Mouse (Mus musculus) ES-E14 (cell line): Measurements from ENCODE around the gene 1700022I11Rik.

ENCODE experiments used
- HCFC1 ChIP-seq: IDR thresholded peaks from 2 replicates; pipeline ENCODE4 v1.6.1; 2012; ENCODE audit warnings: low read length, inconsistent platforms, borderline replicate concordance; ENCODE audit not compliant: insufficient read depth
- MAFK ChIP-seq: IDR thresholded peaks from 2 replicates; pipeline ENCODE4 v1.6.1; 2014; ENCODE audit warnings: mild to moderate bottlenecking, low read depth, low read length, inconsistent platforms; ENCODE audit not compliant: insufficient read depth
- ZC3H11A ChIP-seq: IDR thresholded peaks from 2 replicates; pipeline ENCODE4 v1.6.1; 2012; ENCODE audit warnings: low read depth, mild to moderate bottlenecking, inconsistent platforms, low read length, borderline replicate concordance
- ZNF384 ChIP-seq: IDR thresholded peaks from 2 replicates; pipeline ENCODE4 v1.6.1; 2012; ENCODE audit warnings: low read depth, low read length, inconsistent platforms

DNA sequence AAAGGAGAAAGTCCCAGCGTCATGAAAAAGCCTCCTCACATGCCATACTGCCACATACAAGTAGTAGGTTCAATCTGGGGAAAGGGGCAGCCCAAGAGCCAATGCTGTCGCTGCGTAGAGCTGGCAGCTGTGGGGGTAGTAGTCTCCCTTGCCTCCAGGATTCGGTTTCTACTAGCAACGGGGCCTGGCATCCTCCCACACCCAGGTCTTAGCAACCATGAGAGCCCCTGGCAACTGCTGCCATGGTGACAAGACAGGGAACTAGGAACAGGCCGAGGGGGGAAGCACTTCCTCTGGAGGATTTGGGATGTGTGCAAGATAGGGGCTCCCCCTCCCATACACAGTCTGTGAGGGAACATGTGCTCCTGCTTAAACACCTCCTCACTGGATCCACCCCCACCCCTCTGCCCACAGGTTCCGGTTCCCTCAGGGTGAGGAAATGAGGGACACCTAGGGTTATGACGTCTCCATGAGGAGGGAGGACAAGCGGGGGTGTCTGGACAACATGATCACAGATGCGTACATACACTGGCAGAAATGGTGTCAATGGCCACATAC is 22.6 kb upstream of the 1700022I11Rik start:
- TF ChIP-seq HCFC1: no peak
- no peak for TF ChIP-seq ZC3H11A
- no peak for TF ChIP-seq MAFK
- no peak for TF ChIP-seq ZNF384
